Mouse (Mus musculus) testis, adult 2 months (tissue): ENCODE data around the gene Glo1. TPM values are rescaled to one million over a fixed set of nuclear protein-coding genes. Genes with fewer than 3 reads are reported as not detected.

Experiments used
- H3K27ac ChIP-seq: fragments of 200-500 bp; 2 replicates; pipeline ENCODE4 v1.5.1; 2012; ENCODE audit warnings: low read depth, low read length; ENCODE audit not compliant: control insufficient read depth, insufficient read depth
- H3K27me3 ChIP-seq: fragments of 200-500 bp; 2 replicates; pipeline ENCODE4 v1.6.1; 2012; ENCODE audit warnings: mild to moderate bottlenecking, low read length, moderate library complexity; ENCODE audit not compliant: control insufficient read depth, insufficient read depth
- H3K36me3 ChIP-seq: fragments of 200-500 bp; 2 replicates; pipeline ENCODE4 v1.6.1; 2012; ENCODE audit warnings: mild to moderate bottlenecking, low read length; ENCODE audit not compliant: control insufficient read depth, insufficient read depth
- H3K4me1 ChIP-seq: fragments of 200-500 bp; 2 replicates; pipeline ENCODE4 v1.6.1; 2012; ENCODE audit warnings: low read length; ENCODE audit not compliant: control insufficient read depth, insufficient read depth
- H3K4me3 ChIP-seq: fragments of 200-500 bp; 2 replicates; pipeline ENCODE4 v1.5.1; 2012; ENCODE audit warnings: low read depth, mild to moderate bottlenecking, low read length, moderate library complexity, mixed read lengths; ENCODE audit not compliant: control insufficient read depth
- CTCF ChIP-seq: fragments of 200-500 bp; IDR thresholded peaks from 2 replicates; pipeline ENCODE4 v1.5.1; 2012; ENCODE audit warnings: low read depth, mild to moderate bottlenecking, inconsistent platforms, low read length, moderate library complexity; ENCODE audit not compliant: control insufficient read depth, insufficient read depth, insufficient replicate concordance
- POLR2A ChIP-seq: fragments of 200-500 bp; IDR thresholded peaks from 2 replicates; pipeline ENCODE4 v1.6.1; 2012; ENCODE audit warnings: low read depth, mild to moderate bottlenecking, inconsistent platforms, low read length, moderate library complexity; ENCODE audit not compliant: control insufficient read depth
- polyA plus RNA-seq: library from polyadenylated mRNA; depleted of rRNA; stranded (reverse); fragments of >200 nt; gene quantifications from 2 replicates; pipeline ENCODE4 v1.2.3, GENCODE M21; 2012

Gene Glo1
- polyA plus RNA-seq, 1 experiment, result 23.5 TPM

DNA sequence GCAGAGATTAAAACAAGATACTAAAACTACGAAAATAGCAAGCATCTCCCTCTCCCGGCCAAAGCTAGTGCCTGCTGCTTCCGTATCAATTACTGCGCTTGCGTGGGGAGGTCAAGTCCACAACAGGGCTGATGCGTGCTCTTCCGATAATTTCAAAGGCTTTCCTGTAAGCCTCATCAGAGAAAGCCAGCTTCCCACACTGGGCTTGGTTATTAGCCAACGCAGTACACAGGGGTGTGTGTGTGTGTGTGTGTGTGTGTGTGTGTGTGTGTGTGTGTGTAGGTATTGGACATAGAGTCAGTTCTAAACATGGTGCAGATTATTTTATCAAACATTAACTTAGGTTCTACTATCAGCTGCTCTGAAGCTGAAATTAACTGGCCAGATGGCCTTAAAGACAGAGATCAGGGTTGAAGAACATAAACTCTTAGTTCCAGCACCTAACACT lies 20.0 kb downstream of the Glo1 start:
- Histone ChIP-seq H3K36me3 (no peaks in the 10 kb centered on the region), H3K27ac (no peak overlapping the region), H3K4me3 (no peak overlapping the region), H3K27me3 (no peaks in the 10 kb centered on the region), H3K4me1 (peaks cover 3% of the 10 kb centered on the region; the same call in 1 of the 2 replicates)
- TF ChIP-seq POLR2A (no peak), CTCF (no peak)

DNA sequence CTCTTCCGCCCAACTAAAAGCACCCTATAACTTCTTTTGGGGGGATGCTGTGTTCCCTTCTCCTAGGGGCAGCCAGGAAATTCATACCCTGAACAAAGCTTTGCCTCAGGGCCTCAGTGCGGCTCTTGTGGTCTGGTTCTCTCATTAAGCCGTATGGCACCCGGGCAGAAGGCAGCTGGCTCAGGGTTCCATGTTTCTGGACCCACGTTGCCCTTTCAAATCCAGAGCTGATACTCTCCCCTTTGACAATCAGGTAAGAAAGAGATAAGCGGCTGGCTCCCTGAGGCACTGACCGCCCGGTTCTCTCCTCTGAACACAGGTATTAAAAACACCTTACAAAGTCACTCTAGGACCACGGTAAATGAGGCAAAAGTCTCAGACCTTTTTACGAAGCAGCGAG lies 20.5 kb downstream of the Glo1 start:
- H3K4me1 ChIP-seq, result no peaks in the 10 kb centered on the region
- H3K27me3 ChIP-seq, result no peaks in the 10 kb centered on the region
- TF ChIP-seq POLR2A, result no peak
- no peak for TF ChIP-seq CTCF
- no peak overlapping the region for H3K27ac ChIP-seq
- no peak overlapping the region for H3K4me3 ChIP-seq
- no peaks in the 10 kb centered on the region for H3K36me3 ChIP-seq

DNA sequence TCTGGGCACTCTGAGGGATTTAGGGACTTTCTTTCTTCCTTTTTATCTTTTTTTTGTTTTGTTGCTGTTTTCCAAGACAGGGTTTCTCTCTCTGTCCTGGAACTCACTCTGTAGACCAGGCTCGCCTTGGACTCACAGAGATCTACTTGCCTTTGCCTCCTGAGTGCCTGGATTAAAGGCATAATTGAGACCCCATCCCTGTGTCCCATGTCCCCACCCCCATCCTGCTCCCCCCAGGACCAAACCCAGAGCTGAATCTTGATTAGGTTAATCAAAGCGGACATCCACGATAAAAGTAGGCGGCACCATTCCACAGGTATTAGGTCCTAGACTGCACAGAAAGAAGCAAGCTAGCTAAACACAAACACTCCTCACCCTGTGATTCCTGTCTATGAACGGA lies 21.7 kb downstream of the Glo1 start:
- H3K27me3 ChIP-seq, result no peaks in the 10 kb centered on the region
- H3K4me1 ChIP-seq, result no peaks in the 10 kb centered on the region
- no peak overlapping the region for H3K27ac ChIP-seq
- no peak overlapping the region for H3K4me3 ChIP-seq
- TF ChIP-seq CTCF, result no peak
- H3K36me3 ChIP-seq, result no peaks in the 10 kb centered on the region

DNA sequence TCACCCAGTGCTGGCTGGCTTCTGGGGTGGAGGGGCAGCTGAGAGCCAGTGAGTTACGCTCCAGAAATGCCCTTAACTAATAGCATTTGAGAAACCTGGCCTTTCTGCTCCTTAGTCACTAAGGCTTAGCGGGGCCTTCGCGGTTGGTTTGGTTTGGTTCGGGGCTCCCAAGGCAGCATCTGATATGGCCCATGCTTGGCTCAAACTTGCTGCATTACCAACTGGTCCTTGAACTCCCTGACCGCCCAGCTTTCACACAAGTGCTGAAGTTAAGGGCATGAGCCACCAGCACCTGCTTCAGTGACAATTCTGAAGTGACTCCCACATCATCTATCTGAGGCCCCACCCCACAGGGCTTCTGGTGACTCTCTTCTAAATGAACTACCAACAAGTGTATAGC lies 22.4 kb downstream of the Glo1 start:
- no peaks in the 10 kb centered on the region for H3K4me1 ChIP-seq
- no peaks in the 10 kb centered on the region for H3K36me3 ChIP-seq
- H3K27me3 ChIP-seq, result no peaks in the 10 kb centered on the region
- no peak overlapping the region for H3K27ac ChIP-seq
- TF ChIP-seq CTCF (no peak), POLR2A (no peak)
- H3K4me3 ChIP-seq, result no peak overlapping the region

DNA sequence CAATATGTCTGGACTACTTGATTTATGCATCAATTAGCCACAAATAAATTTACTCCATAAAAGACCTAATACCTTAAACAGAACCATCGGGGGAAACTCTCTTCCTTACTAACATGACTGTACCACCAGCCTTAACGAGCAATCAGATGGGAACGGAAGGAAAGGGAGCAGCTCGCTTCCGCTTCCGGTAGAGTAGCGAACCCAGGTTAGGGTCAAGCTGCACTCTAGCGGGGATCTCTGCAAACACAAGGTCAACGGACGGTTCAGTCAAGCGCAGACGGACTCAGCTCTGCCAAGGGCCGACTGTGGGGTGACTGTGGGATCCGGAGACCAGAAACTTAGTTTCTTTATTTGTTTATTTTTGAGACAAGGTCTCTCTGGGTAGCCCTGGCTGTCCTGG lies 24.5 kb downstream of the Glo1 start:
- Histone ChIP-seq H3K4me3 (no peak overlapping the region), H3K36me3 (no peaks in the 10 kb centered on the region), H3K27ac (no peak overlapping the region), H3K27me3 (no peaks in the 10 kb centered on the region), H3K4me1 (no peaks in the 10 kb centered on the region)
- no peak for TF ChIP-seq POLR2A
- TF ChIP-seq CTCF, result no peak

DNA sequence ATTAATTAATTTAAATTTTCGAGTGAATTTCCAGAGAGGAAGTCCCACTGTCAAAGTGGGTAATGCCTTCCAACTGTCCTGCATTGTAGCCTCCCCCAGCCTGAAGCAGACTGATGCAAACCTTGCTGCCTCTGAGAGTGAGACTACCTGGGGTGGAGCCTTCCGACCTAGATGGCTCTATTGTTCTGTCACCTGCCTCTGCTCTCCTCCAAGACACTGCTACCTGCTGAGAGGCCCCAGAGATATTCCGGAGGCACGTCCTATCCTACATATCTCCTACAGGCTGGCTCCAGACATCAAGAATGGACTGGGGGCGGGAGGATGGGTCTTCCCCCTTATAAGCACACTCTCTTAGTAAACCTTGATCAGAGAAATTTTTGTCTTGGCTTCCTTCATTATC lies 28.4 kb downstream of the Glo1 start:
- H3K4me1 ChIP-seq, result no peaks in the 10 kb centered on the region
- no peaks in the 10 kb centered on the region for H3K27me3 ChIP-seq
- TF ChIP-seq CTCF (no peak), POLR2A (no peak)
- peaks cover 3% of the 10 kb centered on the region for H3K36me3 ChIP-seq
- H3K4me3 ChIP-seq, result no peak overlapping the region
- H3K27ac ChIP-seq, result no peak overlapping the region

DNA sequence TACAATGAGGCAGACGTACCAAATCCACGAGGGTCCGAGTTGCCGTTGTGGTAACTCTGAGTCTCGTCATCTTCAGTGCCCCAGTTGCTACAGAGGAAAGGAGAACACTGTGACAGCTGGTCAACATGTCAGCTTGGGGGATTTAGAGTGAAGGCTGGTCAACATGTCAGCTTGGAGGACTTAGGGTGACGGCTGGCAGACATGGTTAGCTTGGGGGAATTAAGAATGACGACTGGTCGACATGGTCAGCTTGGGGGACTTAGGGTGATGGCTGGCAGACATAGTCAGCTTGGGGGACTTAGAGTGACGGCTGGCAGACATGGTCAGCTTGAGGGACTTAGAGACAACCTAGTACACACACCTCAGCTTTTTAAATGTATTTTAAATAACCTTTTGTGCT lies 28.9 kb downstream of the Glo1 start:
- Histone ChIP-seq H3K27me3 (no peaks in the 10 kb centered on the region), H3K36me3 (peaks cover 3% of the 10 kb centered on the region), H3K4me1 (no peaks in the 10 kb centered on the region), H3K27ac (no peak overlapping the region), H3K4me3 (no peak overlapping the region)
- TF ChIP-seq POLR2A, result no peak
- no peak for TF ChIP-seq CTCF

DNA sequence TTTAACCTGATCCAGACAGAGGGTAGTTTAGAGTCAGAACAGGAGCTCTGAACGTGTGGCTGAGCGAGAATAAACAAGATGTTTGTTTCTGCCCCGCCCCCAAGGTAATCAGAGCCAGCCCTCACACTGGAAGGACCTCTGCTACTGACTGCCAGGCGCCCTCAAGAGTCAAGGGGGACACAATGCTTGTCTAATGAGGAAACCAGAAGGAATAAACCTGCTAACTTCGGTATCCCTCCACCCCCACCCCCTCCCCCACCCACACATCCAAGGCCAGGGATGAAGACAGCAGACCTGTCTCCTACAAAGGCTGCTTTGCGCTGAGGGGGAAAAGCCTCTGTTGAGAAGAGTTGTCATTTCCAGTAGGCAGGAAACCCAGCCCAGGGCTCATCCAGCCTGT lies 31.8 kb downstream of the Glo1 start:
- Histone ChIP-seq H3K4me1 (peaks cover 7% of the 10 kb centered on the region), H3K27ac (no peak overlapping the region), H3K4me3 (no peak overlapping the region), H3K27me3 (no peaks in the 10 kb centered on the region), H3K36me3 (peaks cover 3% of the 10 kb centered on the region)
- TF ChIP-seq CTCF, result no peak
- no peak for TF ChIP-seq POLR2A
